Mouse (Mus musculus): ENCODE results near the gene Klhl29. TPM values are rescaled to one million over a fixed set of nuclear protein-coding genes. Genes with fewer than 3 reads are reported as not detected.

Klhl29 gene
- 2.5 and 2.9 TPM in 2 replicates for polyA plus RNA-seq (2016; fragmentation: Nextera tagmentation; extraction: Ambion mirVana)

GRCm38 (mm10) chr12:5375616-5376461 is at the start of gene Klhl29:
TSS of gene Klhl29 (minus strand) at chr12:5375682.
- H3K4me3 ChIP-seq: peak within 1 kb of the TSS; percentile 82
- H3K4me2 ChIP-seq (replicated peaks): peak within 1 kb of the TSS; percentile 97
- H3K9ac ChIP-seq: peak within 1 kb of the TSS; percentile 87
- H3K9me3 ChIP-seq: no peaks in the 10 kb centered on the region
- peak within 1 kb of the TSS; percentile 79 for H3K27ac ChIP-seq
- ATAC-seq (ENCODE audit: low FRiP score, low read depth): peak; percentile 94
- H3K36me3 ChIP-seq: no peaks in the 10 kb centered on the region
- H3K27me3 ChIP-seq (replicated peaks): peaks cover 17% of the 10 kb centered on the region; the same call in 1 of the 2 replicates
- peaks cover 23% of the 10 kb centered on the region for H3K4me1 ChIP-seq
- 1% methylated on average over 54 of the region's 66 CpGs for WGBS

- 77% methylated on average over 4 of the region's 4 CpGs for WGBS
- no peaks in the 10 kb centered on the region for H3K27me3 ChIP-seq (replicated peaks)
- no peaks in the 10 kb centered on the region for H3K4me1 ChIP-seq
- H3K9ac ChIP-seq: no peak overlapping the region
- no peaks in the 10 kb centered on the region for H3K36me3 ChIP-seq
- H3K4me2 ChIP-seq (replicated peaks): no peak overlapping the region
- no peak overlapping the region for H3K27ac ChIP-seq
- no peak for ATAC-seq (ENCODE audit: low FRiP score, low read depth)
- no peak overlapping the region for H3K4me3 ChIP-seq
- no peaks in the 10 kb centered on the region for H3K9me3 ChIP-seq
Measured at GRCm38 (mm10) chr12:5425276-5425675, 49.8 kb upstream of the Klhl29 start.

- H3K4me1 ChIP-seq: peaks cover 7% of the 10 kb centered on the region
- H3K9me3 ChIP-seq: no peaks in the 10 kb centered on the region
- H3K36me3 ChIP-seq: no peaks in the 10 kb centered on the region
- no peak overlapping the region for H3K4me2 ChIP-seq (replicated peaks)
- no peak for ATAC-seq (ENCODE audit: low FRiP score, low read depth)
- H3K9ac ChIP-seq: no peak overlapping the region
- no peak overlapping the region for H3K27ac ChIP-seq
- WGBS: 37% methylated on average over 3 of the region's 3 CpGs
- H3K27me3 ChIP-seq (replicated peaks): 0 out of 2 replicates have a peak, but pooled peaks cover 3% of the 10 kb centered on the region
- H3K4me3 ChIP-seq: no peak overlapping the region
Measured at GRCm38 (mm10) chr12:5415806-5416205, 40.3 kb upstream of the Klhl29 start.

GRCm38 (mm10) chr12:5413976-5414375 is 38.5 kb upstream of the Klhl29 start:
- Histone ChIP-seq H3K36me3 (no peaks in the 10 kb centered on the region), H3K27me3 (replicated peaks) (0 out of 2 replicates have a peak, but pooled peaks cover 3% of the 10 kb centered on the region), H3K9ac (no peak overlapping the region), H3K4me1 (peaks cover 10% of the 10 kb centered on the region), H3K9me3 (no peaks in the 10 kb centered on the region), H3K4me2 (replicated peaks) (no peak overlapping the region), H3K4me3 (no peak overlapping the region), H3K27ac (no peak overlapping the region)
- ATAC-seq (ENCODE audit: low FRiP score, low read depth): no peak

- Histone ChIP-seq H3K9ac (no peak overlapping the region), H3K27me3 (replicated peaks) (0 out of 2 replicates have a peak, but pooled peaks cover 3% of the 10 kb centered on the region), H3K4me2 (replicated peaks) (no peak overlapping the region), H3K27ac (no peak overlapping the region), H3K4me1 (peaks cover 10% of the 10 kb centered on the region), H3K4me3 (no peak overlapping the region), H3K9me3 (no peaks in the 10 kb centered on the region), H3K36me3 (no peaks in the 10 kb centered on the region)
- ATAC-seq (ENCODE audit: low FRiP score, low read depth): no peak
- 77% methylated on average over 13 of the region's 13 CpGs for WGBS
Measured at GRCm38 (mm10) chr12:5411761-5412537, 36.5 kb upstream of the Klhl29 start.

- H3K4me2 ChIP-seq (replicated peaks): no peak overlapping the region
- no peak for ATAC-seq (ENCODE audit: low FRiP score, low read depth)
- H3K4me3 ChIP-seq: no peak overlapping the region
- no peaks in the 10 kb centered on the region for H3K36me3 ChIP-seq
- H3K27ac ChIP-seq: no peak overlapping the region
- peaks cover 10% of the 10 kb centered on the region for H3K4me1 ChIP-seq
- no peaks in the 10 kb centered on the region for H3K9me3 ChIP-seq
- H3K27me3 ChIP-seq (replicated peaks): 0 out of 2 replicates have a peak, but pooled peaks cover 3% of the 10 kb centered on the region
- WGBS: 81% methylated on average over 4 of the region's 4 CpGs
- H3K9ac ChIP-seq: no peak overlapping the region
Measured at GRCm38 (mm10) chr12:5411346-5411745, 35.9 kb upstream of the Klhl29 start.

GRCm38 (mm10) chr12:5410391-5411115 is 35.1 kb upstream of the Klhl29 start:
- WGBS: 7% methylated on average over 16 of the region's 16 CpGs
- Histone ChIP-seq H3K27me3 (replicated peaks) (0 out of 2 replicates have a peak, but pooled peaks cover 3% of the 10 kb centered on the region), H3K36me3 (no peaks in the 10 kb centered on the region), H3K4me2 (replicated peaks) (peak overlapping the region; percentile 42), H3K4me1 (peaks cover 6% of the 10 kb centered on the region), H3K9ac (no peak overlapping the region), H3K4me3 (no peak overlapping the region), H3K9me3 (no peaks in the 10 kb centered on the region), H3K27ac (no peak overlapping the region)
- ATAC-seq (ENCODE audit: low FRiP score, low read depth): peak; percentile 86

- 82% methylated on average over 8 of the region's 8 CpGs for WGBS
- no peak overlapping the region for H3K4me3 ChIP-seq
- H3K27me3 ChIP-seq (replicated peaks): 0 out of 2 replicates have a peak, but pooled peaks cover 3% of the 10 kb centered on the region
- H3K9ac ChIP-seq: no peak overlapping the region
- no peak overlapping the region for H3K27ac ChIP-seq
- peaks cover 4% of the 10 kb centered on the region for H3K4me1 ChIP-seq
- no peaks in the 10 kb centered on the region for H3K36me3 ChIP-seq
- ATAC-seq (ENCODE audit: low FRiP score, low read depth): no peak
- no peak overlapping the region for H3K4me2 ChIP-seq (replicated peaks)
- H3K9me3 ChIP-seq: no peaks in the 10 kb centered on the region
Measured at GRCm38 (mm10) chr12:5407175-5407574, 31.7 kb upstream of the Klhl29 start.

GRCm38 (mm10) chr12:5397423-5397822 is 21.9 kb upstream of the Klhl29 start:
- Histone ChIP-seq H3K27ac (no peak overlapping the region), H3K4me2 (replicated peaks) (no peak overlapping the region), H3K4me3 (no peak overlapping the region), H3K4me1 (no peaks in the 10 kb centered on the region), H3K9me3 (no peaks in the 10 kb centered on the region), H3K27me3 (replicated peaks) (no peaks in the 10 kb centered on the region), H3K36me3 (no peaks in the 10 kb centered on the region), H3K9ac (no peak overlapping the region)
- 71% methylated on average over 5 of the region's 5 CpGs for WGBS
- no peak for ATAC-seq (ENCODE audit: low FRiP score, low read depth)

- no peaks in the 10 kb centered on the region for H3K36me3 ChIP-seq
- no peak overlapping the region for H3K27ac ChIP-seq
- 78% methylated on average over 3 of the region's 3 CpGs for WGBS
- no peaks in the 10 kb centered on the region for H3K4me1 ChIP-seq
- no peak for ATAC-seq (ENCODE audit: low FRiP score, low read depth)
- no peaks in the 10 kb centered on the region for H3K9me3 ChIP-seq
- no peak overlapping the region for H3K4me3 ChIP-seq
- no peak overlapping the region for H3K9ac ChIP-seq
- no peak overlapping the region for H3K4me2 ChIP-seq (replicated peaks)
- H3K27me3 ChIP-seq (replicated peaks): no peaks in the 10 kb centered on the region
Measured at GRCm38 (mm10) chr12:5395188-5395587, 19.7 kb upstream of the Klhl29 start.

- H3K27ac ChIP-seq: no peak overlapping the region
- WGBS: 83% methylated on average over 1 of the region's 1 CpGs
Measured at GRCm38 (mm10) chr12:5387112-5387511, 11.6 kb upstream of the Klhl29 start.

GRCm38 (mm10) chr12:5386688-5387087 is 11.2 kb upstream of the Klhl29 start:
- H3K9me3 ChIP-seq: no peaks in the 10 kb centered on the region
- no peaks in the 10 kb centered on the region for H3K27me3 ChIP-seq (replicated peaks)
- no peak for ATAC-seq (ENCODE audit: low FRiP score, low read depth)
- no peak overlapping the region for H3K4me2 ChIP-seq (replicated peaks)
- no peak overlapping the region for H3K4me3 ChIP-seq
- H3K4me1 ChIP-seq: no peaks in the 10 kb centered on the region
- H3K9ac ChIP-seq: no peak overlapping the region
- no peak overlapping the region for H3K27ac ChIP-seq
- H3K36me3 ChIP-seq: no peaks in the 10 kb centered on the region

More at GRCm38 (mm10) chr12:5387112-5387511, 11.6 kb upstream of the Klhl29 start:
- Histone ChIP-seq H3K4me3 (no peak overlapping the region), H3K36me3 (no peaks in the 10 kb centered on the region), H3K4me2 (replicated peaks) (no peak overlapping the region), H3K4me1 (no peaks in the 10 kb centered on the region), H3K9me3 (no peaks in the 10 kb centered on the region), H3K9ac (no peak overlapping the region), H3K27me3 (replicated peaks) (no peaks in the 10 kb centered on the region)
- no peak for ATAC-seq (ENCODE audit: low FRiP score, low read depth)

Measured in neural tube, embryonic 12.5 days (tissue).